Mouse (Mus musculus): Measurements from ENCODE around the gene Tbc1d24.

The Tbc1d24 gene

DNA sequence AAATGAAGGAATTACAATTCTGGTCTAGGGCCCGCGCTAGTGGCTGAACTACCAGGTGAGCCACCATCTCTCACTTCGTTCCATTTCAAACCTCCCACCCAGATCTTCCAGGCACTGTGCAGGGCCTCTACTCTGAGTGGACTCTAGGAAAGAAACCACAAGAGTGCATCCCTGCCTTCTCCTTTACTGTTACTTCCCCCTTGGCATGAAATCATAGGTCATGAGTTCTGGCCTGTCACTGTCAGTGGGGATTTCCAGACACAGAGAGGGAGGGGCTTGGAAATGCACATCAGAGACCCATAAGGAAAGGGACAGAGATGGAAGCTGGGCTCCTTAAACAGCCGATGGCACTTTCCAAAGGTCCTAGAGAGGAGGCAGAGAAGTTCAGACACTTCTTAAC is 33.6 kb downstream of the Tbc1d24 start:
- no peak for DNase-seq

DNA sequence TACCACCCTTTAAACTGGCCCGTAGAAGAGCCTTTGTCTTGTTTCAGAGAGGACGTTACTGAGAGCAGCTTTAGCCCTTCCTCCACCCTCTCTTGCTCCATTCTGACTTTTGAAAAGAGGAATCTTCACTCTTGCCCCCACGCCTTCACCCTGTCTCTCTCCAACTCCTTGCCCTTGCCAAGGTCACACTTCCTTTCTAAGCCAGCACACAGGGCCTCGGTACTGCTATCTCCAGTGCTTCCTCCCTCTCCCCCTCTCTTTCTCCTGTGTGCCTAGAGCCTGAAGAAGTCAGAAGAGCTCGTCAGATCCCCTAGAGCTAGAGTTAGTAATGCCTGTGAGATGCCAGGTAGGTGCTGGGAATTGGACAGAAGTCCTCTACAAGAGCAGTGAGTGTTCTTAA is 34.6 kb downstream of the Tbc1d24 start:
- no peak for DNase-seq

DNA sequence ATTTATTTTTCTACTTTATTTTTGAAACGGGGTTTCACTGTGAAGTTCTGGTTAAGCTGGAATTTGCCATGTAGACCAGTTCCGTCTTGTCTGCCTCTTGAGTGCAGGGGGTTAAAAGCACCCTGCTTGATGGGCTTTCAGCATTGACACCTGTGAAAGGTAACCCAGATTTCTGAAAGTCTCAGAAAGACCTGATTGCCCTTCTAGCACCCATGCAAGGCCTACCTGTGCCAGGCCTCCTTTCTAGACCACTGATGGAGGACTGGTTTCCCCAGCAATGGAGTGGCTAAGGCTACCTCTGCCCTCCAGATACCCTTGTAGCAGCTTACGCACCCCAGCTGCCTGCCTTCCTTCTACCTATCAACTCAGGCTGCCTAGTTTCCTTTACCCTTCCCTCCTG is 35.2 kb downstream of the Tbc1d24 start:
- DNase-seq, result no peak

DNA sequence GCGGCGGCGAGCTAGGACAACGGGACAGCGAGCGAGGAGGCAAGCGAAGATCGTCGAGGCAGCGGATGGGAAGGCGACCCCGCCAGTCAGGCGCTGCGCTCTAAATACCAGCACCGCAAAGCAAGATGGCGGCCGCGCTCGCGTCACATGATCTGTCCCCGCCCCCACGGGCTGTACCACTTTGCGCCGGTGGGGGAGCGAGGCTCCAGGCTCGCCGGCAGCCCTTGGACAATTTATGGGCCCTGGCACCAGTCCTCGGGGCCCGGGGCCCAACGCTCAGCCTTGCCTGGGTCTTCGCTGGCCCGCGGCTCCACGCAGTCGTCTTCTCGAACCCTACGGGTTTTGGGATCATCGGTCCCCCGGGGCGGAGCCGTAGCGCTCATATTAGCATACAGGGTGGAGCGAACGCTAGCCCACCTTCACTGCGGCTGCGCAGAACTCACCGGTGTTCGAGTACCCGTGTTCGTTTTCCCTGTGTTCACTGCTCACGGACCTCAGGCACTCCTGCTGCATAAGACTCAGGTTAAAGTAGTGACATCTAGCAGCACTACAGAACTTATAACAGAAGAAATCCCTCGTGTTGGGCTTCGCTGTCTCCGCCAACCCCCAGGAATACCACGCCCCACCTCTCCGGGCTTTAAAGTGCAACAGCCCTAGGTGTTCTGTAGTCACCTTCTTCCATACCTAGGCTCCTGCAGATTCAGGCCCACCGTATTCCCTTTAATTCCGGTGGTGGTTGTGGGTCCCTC is 35.9 kb downstream of the Tbc1d24 start, which contains the start of gene Atp6v0c:
Gene Atp6v0c, minus strand, starts transcription at position 386 of the 749 bp plus-strand sequence.
- peak; percentile 97 for DNase-seq

DNA sequence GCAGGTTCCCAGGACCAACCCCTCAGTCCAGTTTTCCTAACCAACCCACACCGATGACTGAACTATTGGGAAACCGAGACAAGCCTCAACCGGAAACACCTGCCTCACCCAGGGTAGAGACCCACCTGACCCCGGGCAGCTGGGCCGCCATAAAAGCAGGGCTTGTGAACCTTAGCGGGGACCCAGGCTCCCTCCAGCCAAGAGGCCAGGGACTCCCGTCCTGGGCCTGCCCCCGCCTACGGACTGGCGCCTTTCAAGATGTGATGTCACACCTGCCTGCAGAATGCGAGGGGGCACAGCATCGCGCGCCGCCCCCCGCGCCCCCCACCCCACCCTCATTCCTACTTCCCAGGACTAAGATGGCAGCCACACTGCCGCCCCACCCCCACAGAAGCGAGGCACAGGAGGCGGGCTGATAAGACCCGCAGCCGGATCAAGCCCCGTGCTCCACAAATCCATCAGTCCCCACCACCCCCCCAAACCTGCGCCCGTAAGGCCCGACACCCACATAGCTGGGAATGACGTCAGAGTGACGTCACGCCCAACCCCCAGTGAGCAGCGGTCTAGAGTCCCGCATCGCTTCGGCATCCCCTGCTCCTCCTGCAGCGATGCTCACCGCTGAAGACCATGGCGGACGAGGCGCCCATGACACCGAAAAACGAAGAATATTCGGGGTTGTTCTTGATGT is 36.6 kb downstream of the Tbc1d24 start:
- DNase-seq, result peak; percentile 81

DNA sequence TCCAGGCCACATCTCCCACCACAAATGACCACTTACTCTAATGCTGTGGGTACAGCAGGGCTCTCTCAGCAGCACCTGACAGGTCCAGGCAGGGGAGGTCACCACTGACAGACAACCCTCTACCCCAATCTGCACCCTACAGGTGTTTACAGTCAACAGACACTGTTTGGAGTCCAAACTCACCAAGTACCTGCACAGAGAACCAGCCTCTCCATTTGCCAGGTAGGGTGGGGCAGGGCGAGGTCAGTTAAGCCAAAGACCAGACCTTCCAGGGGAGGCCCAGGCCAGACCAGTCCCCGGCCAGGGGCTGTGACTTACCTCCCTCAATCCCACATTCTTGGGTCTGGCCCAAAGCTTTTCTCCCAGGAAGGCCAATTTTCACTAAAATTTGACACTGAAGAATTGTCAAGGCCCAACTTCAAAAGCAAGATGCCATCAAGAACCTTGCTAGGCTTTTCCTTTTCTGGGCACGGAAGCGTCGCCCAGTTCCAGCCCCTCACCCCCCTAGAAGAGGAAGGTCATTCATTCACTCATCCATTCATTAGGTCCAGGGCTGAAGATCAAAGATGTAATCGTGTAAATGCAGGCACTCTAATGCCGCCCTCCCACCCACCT is 37.4 kb downstream of the Tbc1d24 start:
- DNase-seq, result no peak

DNA sequence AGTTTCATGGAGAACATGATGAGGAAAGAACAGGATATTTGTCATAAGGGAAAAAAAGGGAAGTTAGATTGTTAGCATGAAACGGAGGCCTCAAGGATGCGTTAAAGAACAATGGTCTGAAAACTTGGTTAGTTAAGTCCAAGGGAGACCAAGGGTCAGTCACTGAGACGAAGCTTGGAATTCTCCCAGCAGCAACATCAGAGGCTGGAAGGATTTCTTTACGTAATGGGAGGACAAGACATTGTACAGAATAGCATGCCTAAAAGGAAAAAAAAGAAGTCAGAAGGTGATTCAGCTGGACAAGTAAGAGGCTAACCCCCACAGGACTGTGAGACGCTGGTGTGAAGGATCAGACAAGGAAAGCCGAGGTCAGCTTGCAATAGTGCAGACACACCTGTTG is 38.2 kb downstream of the Tbc1d24 start:
- DNase-seq, result no peak

DNA sequence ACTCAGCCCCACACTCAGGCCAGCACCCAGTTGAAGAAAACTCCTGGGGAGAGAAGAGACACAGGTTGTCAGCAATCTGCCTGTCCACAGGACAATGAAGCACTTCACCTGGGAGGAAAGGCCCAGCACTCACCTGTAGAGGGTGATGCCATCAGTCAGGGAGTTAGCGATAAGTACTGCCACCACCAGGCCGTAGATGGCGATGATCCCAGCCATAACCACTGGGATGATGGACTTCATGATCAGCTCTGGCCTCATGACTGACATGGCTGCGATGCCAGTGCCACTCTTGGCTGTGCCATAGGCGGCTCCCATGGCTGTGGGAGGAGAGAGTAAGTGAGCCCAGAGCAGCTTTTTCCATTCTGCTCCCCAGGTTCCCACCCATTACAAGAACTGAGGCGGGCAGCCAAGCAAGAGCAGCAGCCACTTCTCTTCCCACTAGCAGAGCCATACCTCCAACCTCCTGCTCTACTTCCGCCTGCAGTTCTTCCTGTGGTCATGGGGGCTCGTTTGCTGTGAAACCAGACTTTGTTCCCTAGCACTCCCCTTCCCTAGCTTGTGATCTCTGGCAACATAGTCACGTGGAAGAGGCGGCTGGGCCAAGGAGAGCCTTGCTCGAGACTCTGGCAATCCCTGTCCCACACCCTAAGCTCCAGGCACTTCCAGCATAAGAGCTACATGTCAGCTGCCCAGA is 40.6 kb downstream of the Tbc1d24 start:
- DNase-seq, result peak; percentile 67

DNA sequence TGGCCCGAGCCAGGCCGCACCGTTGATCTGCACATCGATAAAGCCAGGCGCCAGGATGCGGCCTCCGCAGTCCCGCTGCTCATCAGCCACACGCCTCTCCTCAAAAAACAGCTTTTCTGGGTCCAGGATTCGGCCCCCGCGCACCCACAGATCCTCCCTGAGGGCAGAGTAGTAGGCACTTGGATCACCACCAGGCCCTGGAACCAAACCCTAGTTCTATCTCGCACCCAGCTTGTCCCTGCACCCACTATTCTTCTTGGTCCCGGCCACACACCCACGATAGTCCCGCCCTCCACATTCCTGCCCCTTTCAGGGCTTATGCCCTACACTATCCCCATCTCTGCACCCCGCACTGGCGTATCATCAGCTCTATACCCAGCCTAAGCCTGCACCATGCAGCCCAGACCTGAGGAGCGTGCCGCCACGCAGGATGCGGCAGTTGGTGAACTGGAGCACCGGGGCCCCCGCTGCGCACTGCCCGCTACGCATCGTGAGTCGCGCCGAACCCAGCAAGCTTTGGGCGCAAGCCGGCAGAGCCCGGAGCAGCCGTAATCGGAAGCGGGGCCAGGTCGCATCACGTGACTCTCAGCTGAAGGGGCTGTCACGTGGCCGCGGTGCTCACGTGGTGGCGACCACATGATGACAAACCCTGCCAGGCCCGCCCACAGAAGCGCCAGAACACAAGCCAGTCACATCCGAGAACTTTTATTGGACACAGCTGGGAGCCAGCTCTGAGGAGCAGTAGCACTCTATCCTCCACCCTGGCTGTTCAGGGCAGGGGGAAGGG is 42.0 kb downstream of the Tbc1d24 start, which contains the start of gene Amdhd2:
Gene Amdhd2, minus strand, starts transcription at position 591 of the 787 bp plus-strand sequence.
- DNase-seq, result peak; percentile 99

DNA sequence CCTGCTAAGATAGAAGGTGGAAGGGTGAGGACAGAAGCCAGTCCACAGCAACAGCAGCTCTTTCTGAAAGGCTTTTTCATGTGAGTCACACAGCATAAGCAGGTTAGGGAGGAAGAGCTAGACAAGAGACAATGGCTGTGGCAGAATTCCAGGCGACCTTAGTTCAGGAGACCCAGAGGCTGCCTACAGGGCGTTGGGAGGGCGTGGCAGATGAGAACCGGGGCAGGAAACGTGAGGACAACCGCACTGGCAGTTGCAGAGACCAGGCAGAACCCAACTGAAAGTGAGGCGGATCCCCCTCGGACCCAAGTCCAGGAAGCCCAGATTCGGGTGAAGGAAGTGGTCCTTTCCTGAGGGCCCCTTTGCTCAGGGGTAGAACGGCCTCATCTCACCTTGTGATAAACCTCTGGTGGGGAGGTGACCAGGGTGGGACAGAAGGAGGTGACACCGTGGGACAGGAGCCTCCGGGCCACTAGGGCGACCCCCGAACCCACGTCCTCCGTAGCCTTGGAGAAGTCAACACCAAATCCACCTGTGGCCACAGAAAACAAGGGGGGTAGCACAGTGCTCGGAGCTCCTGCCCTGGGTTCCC is 42.7 kb downstream of the Tbc1d24 start:
- DNase-seq, result peak; percentile 82

DNA sequence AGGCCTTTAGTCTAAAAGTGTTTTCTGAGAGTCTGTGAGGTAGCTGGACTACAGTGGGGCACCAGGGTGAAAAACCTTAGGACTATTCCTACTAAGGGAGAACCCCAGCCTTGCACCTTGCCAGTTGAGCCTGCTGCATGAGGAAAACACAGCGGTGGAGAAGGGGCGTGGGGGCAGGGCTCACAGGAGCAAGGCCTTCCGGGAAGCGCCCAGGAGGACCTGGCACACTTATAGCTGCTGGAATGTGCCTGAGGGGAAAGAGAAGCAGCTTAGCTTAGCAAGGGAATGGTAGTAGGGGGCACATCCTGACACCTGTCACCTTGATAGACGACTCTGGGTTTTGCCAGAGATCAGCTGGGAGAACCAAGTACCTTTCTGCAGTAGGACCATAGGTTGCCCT is 43.9 kb downstream of the Tbc1d24 start:
- DNase-seq, result no peak

DNA sequence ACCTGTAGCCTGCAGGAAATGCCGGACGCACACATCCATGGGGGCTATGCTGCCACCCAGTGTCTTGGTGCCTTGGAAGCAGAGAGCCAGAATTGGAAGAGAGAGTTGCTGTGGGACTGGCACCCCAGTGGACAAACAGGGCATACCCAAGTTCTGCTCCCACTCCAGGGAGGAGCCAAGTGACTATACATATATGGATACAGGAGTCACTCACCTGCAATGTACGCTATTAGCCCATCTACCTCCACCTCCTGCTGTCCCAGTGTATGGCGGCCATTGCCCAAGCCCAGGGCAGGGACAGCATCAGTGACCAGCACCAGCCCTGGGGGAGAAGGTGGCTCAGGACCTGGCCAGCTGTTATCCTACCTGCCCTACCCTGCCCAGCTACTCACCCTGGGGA is 47.8 kb downstream of the Tbc1d24 start:
- DNase-seq, result no peak

DNA sequence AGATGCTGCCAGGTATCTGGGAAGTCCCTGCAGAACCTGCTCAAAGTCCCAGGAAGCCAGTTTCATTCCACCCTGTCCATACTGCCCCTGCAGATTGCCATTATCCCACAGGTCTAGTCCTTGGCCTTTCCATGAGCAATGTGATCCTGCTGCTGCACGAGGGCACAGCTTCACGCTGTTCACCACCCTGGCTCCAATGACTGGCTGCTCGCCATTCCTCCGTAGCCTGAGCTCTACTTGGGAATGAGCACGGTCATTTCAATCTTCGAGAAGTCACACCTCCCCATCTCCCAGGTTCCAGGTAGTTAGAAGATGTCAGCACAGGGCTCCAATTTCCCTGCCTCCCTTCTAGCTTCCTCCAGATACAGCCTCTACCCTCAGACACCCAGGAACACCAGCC is 48.2 kb downstream of the Tbc1d24 start:
- DNase-seq, result no peak

DNA sequence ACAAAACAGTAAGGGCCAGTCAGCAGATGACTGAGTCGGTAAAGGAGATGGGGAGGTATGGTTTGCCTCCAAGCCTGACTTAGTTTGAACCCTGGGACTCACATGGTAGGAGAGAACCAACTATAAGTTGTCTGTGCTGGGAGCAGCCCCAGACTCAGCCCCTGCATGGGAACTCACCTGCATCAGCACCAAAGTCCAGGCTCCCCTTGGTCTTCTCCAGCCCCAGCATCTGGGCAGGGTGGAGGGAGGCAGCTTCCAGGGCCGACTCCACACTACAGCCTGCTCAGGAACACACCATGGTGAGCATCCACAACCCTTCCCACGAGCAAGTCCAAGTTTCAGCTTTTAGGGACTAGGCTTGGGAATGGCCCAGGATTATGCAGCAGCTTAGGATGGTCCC is 49.0 kb downstream of the Tbc1d24 start:
- no peak for DNase-seq

DNA sequence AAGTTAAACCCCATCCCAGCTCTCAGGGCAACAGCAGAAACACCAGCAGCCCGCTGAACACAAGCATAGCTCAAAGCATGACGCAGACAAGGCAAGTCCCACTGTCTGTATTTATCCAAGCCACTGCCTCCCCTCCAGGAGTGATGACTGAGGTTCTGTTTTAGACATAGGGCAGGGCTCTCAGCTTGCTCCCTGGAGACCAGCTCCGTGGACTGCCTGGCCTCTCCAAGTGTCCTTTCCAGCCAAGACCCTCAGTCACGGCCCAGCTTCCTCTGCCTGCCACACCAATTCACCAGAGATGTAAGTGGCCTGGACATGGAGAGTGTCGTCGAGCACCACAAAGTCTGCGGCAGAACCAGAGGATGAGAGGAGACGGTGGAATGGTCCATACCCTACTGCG is 49.6 kb downstream of the Tbc1d24 start:
- no peak for DNase-seq

DNA sequence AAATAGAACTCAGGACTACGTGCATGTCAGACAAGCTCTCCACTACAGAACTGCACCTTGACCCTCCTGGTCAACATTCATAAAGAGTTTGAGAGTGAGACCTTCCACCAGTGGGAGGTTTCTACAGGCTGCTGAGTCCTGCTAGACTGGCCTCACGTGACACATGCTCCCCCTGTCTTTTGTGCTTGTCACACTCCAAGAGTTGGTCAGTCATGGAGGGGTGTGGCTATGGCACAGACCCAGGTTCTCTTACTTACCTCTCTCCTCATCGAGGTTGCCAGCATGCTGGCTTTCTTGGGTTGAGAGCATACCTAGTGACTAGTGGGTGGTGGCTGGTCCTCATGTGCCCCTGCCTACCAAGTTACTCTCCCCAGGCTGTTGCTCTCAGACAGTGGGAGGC is 50.9 kb downstream of the Tbc1d24 start:
- DNase-seq, result peak; percentile 78

DNA sequence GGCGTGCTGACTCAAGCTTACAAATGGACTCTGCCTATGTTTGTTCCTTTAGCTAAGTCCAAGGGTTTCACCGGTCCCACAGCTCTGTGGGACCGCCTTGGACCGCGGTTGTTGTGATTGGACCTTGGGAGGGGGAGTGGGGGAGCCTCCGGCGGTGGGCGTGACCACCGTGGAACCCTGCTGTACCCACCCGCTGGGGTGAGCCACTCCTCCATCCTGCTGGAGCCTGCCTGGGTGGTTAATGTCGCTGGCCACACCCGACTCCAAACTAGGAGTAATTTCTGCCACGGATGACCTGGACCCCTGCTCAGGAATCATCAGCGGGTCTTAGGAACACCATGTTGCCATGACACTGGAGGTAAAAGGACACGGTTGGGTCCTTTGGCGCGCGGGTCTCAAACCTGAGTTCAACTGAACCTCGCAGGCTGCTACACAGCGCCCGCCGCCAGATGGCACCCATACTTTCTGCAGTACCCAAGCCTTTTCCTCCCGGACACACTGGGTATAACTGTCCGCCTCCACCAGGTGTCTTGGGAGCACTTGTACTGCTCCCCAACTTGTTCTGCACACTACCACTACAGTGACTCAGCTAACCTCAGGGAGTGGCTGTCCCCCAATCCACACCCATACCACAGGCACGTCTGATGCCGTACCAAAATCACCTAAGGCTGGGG is 53.3 kb downstream of the Tbc1d24 start:
- DNase-seq, result peak; percentile 90

DNA sequence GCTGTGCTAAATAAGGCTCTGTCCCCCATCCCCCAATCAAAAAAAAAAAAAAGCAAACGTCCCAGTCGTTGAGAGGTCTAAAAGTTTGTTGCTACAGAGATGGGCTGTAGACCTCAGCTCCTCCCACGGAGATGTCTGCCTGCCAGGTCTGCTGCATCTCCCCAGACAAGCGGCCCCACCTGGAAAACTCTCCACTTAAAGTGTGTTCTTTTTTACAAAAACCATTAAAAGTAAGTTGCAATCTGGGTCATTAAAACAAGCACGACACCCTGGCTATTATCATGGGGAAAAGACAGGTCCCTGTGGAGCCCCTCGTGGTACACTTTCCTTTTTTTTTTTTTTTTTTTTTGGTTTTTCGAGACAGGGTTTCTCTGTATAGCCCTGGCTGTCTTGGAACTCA is 54.0 kb downstream of the Tbc1d24 start:
- DNase-seq, result no peak

DNA sequence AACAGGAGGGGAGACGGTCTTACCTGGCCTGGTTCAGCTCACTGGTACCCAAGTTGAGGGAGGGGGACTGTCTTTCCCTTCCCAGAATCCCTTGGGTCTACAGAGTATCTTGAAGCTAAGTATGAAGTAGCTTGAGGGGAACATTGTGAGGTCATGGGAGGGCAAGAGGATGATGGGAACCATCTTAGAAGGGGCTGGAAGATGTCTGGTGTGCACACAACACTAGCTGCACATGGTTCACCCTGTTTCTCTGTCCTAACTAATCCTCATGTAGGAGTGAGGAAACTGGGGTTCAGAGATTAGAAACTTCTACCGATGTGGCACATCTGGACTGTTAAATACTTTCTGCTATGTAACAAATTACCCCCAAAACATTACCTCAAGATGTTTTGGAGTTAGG is 54.5 kb downstream of the Tbc1d24 start, which contains the start of gene Pdpk1:
Gene Pdpk1, minus strand, starts transcription at position 101 of the 400 bp plus-strand sequence.
- DNase-seq, result no peak

DNA sequence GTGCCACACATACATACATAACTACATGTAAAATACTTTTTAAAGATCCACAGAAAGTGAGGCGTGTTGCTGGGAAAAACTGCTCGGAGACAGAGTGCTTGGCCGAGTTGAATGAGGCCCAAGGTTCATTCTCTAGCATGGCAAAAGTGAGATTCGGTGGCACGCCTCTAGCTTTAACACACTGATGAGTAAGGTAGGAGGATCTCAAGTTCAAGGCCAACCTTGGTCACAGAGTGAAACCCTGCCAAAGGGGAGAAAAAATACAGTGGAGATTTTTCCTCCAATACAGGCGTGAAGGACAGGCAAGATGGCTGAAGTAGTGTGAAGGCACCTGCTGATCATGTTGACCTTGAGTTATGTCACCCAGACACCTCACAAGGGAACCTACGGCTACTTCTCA is 55.9 kb downstream of the Tbc1d24 start:
- DNase-seq, result no peak

DNA sequence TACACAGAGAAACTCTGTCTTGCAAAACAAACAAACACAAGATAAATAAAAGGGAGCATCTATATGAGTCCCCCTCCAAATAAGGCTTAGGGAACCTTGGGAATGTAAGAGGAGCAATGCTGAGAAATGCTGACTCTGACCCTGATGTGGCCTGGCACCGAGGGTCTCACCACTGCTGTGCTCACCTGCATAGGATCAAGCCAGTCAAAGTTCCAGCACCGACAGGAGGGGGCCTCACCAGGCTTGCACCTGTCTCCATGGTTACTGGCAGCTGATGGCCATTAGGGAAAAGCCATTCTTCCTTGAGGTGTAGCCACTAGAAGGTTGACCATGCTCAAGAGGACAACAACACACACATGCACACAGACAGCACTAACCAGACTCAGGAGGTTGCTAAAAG is 62.5 kb downstream of the Tbc1d24 start:
- DNase-seq, result no peak

All from kidney, postnatal 10 days (tissue).